Mouse (Mus musculus) frontal cortex, postnatal 10 days (tissue): ENCODE data around the gene Cox4i2.
A peak's percentile ranks its signal among the peaks of the same experiment; 100 is the strongest.

Source experiments
- DNase-seq, 2 experiments: peaks; one replicate each; pipeline ENCODE4 v3.0.0; 2022; ENCODE audit warnings: low spot score in 2 of 2, mixed read lengths in 1 of 2

The Cox4i2 gene

DNA sequence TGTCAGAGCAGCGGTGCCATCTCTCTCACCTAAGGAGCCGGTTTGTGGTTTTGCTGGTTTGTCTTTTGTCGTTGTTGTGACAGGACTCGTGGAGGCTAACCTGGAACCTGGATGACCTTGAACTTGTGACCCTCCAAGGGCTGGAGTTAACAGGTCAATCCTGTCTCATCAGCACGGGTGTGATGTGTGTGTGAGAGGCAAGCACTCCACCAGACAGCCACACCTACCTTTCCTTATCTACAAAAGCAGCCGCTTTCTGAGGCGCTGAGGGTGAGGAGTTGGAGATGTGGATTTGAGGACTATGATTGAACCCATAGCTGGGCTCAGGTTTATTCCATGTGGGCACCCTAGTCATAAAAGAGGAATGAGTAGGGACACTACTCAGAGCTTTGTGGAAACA lies 15.7 kb downstream of the Cox4i2 start:
- no peak for DNase-seq

DNA sequence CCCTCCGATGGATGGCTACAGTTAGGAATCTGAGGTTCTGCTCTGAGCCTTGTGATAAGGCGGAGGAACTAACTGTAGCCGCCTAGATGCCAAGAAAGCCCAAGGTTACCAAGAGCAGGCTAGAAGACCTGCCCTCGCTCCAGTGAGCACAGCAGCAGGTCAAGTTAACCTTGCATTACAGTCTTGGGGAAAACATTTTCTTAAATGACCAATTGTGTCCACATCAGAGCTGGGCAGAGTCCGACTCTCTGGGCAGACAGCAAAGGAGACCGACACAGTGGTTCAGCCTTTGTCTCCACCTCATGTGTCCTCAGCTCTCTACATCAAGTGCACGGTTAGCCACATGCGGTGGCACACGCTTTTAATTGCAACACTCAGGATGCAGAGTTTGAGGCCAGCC lies 17.6 kb downstream of the Cox4i2 start:
- DNase-seq: no peak

DNA sequence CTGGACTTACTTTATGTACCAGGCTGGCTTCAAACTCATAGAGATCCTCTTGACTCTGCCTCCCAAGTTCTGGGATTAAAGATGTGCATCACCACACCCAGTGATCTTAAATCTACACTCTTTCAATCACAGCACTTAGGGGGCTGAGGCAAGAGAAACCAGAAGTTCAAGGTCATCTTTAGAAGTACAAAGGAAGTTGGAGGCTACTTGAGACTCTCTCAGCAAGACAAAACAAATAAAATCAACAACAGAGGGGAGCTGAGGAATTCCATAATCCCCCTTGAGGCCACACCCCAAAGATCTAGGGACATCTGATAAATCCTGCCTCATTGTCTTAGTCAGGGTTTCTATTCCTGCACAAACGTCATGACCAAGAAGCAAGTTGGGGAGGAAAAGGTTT lies 18.3 kb downstream of the Cox4i2 start:
- no peak for DNase-seq

DNA sequence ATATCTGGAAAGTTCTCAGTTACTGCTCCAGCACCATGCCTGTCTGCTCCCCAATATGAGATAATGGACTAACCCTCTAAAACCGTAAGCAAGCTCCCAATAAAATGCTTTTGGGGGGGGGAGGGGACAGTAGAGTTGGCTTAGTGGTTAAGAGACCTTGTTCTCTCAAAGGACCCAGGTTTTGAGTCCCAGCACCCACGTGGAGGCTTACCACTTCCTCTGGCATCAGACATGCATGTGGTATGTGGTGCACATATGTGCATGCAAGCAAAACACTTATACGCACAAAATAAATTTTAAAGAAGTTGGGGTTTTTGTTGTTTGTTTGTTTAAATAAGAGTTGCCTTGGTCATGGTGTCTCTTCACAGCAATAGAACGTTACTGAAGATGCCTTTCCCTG lies 21.4 kb downstream of the Cox4i2 start:
- DNase-seq: no peak

DNA sequence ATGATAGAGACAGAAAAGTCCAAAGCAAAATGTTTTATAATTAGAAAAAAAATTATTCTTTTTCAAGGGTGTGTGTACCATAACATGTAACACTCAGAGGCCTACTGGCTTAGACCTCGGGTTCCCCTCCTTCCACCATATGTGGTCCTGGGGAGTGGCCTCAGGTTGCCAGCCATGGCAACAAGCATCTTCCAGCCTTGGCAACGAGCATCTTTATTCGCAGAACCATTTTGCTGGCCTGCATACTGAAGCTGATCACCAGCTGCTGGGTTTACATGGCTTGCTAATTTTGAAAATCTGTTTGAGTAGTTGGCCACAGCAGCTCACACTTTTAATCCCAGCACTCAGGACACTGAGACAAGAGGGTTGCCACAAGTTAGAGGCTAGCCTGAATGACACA lies 22.0 kb downstream of the Cox4i2 start:
- DNase-seq: no peak

DNA sequence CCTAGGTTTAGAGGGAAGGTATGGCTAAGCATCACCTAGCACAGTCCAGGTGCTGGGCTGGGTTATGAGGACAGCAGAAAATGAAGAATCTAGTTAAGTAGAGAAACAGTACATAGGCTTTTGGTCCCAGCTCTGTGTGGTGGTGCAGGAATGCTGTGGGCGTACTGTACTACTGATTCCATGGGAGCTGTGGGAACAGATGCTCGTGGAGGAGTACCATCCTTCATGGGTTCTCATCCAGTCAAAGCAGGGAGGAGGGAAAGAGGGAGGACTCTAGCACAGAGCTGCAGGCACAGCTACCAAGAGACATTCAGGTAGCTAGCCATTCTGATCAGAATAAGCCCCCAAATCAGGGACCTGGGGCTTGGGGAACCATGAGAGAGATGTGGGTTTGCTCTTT lies 22.5 kb downstream of the Cox4i2 start:
- DNase-seq: peak; percentile 35 to 57

DNA sequence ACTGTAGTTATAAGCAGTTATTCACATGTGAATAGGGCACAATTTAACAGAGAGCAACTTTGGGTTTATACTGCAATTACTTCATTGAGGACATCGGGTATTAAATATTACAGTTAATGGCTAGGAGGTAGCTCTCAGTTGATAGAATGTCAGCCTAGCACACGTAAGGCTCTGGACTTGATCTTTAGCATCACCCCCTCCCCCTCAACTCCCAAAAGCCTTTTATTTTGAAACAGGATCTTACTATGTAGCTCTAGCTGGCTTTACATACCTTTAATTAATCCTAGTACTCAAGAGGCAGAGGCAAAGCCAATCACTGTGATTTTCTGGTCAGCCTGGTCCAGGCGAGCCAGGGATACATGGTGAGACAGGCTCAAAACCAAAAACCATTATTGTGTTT lies 23.1 kb downstream of the Cox4i2 start:
- DNase-seq: no peak

DNA sequence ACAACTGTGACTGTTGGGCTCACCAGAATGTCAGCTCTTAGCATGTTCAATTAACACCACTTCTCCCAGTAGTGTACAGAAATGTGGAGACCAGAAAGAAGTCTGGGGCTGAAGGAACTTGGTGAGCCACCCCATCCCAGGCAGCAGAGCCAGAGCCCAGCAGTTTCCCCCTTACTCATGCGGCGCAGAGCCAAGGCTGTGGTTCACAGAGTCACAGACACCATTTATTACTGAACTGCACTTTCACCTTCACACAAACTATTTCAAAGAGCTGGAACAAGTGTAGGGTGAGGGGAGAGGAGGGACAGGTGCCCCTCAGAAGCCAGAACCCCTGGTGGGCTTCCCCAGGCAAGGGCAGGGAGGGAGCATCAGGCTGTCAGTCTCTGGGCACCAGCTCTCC lies 26.5 kb downstream of the Cox4i2 start:
- DNase-seq: no peak

DNA sequence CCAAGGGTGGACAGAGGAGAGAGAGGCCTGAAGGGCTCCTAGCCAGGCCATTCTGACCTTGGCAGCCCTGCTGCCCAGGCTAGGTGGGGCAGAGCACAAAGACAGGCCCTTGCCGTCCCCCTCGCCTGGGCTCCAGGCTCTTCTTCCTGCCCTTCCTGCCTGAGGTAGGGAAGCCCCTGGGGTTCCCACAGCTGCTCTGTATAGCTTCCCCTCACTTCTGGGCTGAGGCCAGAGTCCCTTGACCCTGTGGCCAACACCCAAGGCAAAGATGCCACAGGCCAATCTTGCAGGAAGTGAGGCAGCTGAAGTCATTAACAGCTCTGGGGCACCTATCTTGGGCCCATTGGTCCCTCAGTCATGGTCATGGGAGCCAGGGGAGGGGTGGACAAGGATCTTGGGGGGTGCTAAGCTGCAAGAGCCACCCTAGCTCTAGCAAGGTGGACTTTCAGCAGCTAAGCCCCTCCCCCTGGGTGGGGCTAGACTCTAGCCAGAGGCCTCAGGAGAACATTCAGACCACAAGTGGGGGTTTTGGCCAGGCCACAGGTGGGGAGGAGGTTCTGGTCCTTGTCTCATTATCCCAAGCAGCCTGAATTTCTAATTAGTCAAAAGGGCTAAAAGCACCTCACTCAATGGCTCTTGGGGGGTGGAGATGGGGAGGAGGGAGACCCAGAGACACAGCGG lies 27.2 kb downstream of the Cox4i2 start:
- DNase-seq: no peak

DNA sequence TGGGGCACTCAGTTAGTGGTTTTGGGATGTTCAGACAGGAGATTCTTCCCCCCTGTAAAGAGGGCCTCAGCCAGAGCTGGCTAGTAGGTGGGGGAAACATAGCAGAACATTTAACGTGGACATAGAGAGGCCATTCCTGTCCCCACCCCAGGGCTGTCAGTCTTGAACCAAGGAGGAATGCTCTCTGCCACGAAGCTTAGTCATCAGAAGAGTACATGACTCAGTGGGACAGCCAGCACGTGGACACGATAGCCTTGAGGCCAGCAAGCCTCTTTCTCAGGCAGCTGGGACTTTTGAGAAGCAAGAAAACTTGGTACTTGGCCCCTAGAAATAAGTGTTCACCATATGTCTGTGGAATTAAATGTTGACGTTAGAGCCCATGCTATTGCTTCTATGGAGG lies 28.7 kb downstream of the Cox4i2 start:
- DNase-seq: no peak

DNA sequence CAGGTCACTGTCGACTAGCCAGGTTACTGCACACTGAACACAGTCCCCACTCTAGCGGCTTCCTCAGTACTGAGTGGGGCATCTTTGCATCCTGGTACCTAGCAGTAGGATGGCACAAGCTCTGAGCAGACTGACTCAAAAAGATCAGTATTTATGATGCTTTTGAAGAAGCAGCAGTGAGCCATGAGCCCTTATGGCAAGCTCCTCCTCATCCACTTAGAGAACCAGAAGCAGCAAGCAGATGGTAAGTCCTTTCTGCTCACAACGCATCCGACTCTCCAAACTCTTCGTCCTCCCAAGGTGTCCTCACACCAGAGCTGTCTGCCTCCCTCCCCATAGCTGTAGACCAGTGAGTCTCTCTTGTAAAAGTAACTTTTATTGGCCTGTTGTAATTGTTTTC lies 29.3 kb downstream of the Cox4i2 start:
- DNase-seq: no peak

DNA sequence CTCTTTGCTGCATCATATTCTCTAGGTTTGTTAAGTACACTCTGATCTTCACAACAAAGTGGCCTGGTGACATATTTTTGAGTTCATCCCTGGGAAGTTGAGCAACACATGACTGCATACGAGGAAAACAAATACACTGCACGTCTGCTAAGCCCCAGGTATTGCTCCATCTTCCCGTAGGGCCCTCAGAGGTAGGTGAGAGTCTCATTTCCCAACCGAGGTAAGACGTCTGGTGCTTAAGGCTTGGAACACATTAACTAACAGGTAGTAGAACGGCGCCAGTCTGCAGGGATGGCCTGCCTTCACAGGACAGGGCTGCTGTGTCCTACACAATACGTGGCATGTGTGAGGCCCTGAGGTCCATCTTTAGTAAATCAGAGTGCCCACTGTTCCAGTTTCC lies 30.7 kb downstream of the Cox4i2 start:
- DNase-seq: no peak

DNA sequence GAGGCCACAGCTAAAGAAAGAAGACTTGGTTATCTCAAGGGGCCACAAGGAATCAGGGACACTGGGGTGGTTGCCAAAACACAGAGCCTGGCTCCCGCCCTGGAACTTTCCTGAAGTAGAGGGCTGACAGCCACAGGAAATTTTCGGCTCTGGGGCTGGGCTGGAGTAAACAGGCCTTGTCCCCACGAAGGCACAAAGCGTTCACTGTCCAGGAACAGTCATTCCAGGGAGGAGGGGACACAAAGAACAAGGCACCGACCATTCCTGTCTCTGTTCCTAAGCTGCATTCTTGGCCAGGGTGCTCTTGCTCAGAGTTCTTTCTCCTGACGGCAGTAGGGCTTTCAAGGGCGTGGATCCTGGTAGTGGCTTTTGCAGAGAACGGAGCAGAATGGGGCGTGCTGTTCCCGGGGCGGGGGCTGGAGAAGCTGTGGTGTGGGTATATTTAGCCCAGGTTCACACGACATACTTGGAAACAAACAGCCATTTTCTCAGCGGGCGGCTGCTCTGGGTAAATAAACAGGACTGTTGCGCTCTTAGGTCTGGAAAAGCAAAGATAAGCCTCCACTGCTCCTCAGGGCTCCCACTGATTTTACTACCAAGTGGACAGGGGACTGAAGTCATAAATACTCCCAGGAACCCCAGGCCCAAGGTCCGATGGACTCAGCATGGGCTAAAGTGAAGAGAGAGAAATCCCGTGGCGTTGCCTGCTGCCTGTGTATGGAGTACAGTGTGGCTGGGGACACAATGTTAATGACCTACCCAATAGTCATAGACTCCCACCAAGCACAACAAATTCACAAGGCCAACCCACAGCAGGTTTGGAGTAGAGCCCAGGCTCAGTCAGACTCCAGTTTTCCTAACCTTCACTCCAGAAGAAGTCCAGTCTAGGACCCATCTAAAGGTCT lies 31.7 kb downstream of the Cox4i2 start:
- DNase-seq: peak; percentile 59 to 75

DNA sequence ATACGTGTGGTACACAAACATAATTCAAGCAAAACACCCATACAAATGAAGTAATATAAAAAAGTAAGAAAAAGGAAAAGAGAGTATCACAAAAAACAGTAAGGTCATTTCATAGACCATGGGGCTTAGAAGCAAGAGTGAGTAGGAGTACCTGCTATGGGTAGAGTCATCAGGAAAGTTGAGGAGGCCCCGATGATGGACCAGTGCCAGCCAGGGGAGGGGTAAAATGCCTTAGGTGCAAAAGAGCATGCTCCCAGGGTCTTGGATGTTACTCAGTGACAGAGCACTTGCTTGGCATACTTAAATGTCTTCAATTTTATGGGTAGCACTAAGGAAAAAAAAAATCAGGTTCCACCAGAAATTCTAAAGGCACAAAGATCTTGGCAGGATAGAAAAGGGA lies 33.2 kb downstream of the Cox4i2 start:
- no peak for DNase-seq

DNA sequence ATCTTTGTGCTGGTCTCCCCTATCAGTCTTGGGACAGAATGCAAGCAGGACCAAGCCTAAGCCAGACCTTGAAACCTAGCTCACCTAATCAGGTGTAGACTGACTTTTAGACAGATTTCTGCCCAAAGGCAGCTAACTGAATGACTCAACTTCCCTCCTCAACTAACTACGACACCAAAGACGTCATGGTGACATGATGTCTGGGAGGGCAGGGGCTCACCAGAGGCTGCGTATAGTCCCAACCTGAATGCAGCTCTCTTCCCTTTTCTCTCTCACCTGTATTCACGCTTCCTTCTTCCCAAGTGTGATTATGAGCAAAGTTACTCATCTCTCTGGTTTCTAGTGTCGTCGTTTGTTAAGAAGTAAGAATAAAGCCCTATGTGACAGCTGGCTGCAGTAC lies 33.6 kb downstream of the Cox4i2 start:
- DNase-seq: no peak

DNA sequence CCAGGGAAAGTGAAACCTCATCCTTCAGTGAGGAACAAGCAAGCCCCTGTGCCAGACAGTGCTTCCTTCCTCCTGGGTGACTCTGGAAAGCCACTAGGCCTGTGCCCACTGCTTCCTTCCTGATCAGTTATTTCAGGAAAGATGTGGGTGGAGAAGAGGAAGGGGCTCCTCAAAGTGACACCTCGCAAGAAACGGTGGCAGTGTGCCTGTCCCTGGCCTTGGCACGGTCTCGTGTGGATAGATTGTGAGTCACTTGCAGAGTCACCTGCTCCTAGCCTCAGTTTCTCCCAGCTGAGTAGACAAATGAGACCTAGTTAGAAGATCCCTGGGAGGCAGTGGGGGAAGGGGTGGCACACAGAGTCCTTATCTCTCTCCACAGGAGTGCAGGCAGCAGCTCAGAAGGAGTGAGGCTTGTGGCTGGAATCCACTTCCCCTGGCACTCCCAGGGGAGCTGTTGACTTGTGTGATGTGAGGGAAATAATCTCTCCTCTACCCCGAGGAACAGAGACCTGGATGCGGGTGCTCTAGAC lies 35.0 kb downstream of the Cox4i2 start:
- DNase-seq: peak in 1 of 2 experiments; percentile 55

DNA sequence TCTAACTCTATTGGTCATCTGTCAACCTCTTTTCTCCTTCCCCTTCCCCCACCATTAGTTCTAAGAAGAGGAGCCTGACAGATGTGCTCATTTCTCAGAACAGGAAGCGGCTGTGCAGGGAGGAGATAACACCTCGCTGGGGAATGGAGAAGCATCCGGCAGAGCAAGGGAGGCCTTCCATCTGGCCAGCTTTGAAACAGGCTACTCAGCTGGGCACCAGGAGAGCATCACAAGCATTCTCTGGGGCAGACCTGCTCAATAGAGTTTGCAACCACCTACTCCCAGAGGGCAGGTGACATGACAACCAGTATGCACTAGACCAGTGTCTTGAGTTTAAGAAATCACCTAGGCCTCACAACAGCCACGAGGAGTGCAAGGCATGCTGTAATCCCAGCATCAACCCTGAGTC lies 35.6 kb downstream of the Cox4i2 start:
- no peak for DNase-seq

DNA sequence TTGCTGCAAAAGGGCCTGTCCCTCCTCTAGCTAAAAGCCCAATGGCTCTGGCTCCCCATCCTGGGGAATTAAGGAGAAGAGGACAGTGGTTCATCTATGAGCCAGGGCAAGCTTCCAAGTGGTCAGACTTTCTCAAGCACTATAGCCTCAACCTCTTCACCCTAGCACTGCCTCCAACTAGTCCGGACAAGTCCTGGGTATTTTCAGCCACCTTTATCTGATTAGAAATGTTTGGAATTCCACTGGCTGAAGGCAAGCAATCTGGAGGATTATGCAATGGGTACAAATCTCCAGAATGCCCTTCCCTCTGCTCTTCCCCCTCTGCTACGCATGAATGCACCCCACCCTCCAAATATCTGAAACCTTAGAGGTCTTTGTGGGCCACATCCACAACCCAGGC lies 38.5 kb downstream of the Cox4i2 start:
- no peak for DNase-seq

DNA sequence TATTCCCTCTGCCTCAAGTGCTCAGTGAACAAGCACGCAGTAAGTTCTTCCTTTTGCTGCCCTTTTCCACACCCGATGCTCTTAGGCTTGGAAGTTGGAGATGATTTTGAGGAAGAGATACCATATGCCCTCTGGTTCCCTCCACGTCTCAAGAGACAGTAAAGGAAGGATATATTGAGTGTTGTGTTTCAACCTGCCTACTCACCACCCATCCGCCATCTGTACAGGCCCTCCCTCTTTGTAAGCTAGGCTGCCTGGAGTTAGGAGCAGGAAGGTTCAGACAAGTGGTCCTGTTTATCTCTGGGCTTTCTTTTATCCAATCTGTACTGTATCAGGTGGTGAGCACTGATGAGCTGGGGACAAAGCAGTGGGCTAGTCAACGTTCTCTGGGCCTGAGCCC lies 39.4 kb downstream of the Cox4i2 start:
- no peak for DNase-seq

DNA sequence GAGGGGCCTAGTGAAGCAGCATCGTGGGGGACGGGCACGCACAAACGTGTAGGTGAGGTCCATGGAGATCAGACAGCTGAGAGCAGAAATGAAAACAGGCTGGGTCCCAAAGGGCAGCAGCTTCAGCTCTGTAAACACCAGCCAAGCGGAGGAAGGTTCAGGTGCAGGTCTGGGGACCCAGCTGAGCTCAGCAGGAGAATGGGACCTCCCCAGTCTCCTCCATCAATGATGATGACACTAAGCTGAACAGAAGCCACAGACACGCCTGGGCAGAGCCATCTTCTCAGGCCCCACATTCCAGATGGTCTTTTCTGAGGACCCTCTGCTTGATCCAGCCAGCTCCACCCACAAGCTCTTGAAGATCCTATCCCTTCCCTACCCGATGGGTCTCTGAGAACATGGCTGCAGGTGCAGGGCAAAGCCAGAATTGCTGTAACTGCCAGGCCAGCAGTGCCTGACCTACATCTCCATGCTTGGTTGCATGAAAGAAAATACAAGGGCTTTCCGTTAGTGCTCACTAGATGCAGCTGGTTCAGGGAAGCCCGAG lies 40.4 kb downstream of the Cox4i2 start:
- DNase-seq: no peak

DNA sequence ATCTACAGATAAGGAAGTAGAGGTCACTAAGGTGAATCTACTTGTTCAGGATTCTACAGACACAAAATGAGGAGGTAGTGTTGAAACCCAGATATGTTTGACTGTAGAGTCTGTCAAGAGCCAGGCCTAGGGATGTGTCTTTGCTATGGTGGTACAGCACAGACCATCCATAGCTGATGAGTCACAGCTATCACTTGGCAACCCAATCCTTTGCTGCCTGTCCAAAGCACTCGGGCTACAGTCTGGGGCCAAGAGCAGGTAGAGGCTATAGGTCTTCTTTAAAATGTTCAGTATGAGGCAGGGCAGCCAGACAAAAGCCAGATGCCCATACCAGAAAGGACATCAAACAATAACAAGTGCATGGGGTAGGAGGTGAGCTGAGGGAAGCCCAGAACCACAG lies 43.6 kb downstream of the Cox4i2 start:
- no peak for DNase-seq

DNA sequence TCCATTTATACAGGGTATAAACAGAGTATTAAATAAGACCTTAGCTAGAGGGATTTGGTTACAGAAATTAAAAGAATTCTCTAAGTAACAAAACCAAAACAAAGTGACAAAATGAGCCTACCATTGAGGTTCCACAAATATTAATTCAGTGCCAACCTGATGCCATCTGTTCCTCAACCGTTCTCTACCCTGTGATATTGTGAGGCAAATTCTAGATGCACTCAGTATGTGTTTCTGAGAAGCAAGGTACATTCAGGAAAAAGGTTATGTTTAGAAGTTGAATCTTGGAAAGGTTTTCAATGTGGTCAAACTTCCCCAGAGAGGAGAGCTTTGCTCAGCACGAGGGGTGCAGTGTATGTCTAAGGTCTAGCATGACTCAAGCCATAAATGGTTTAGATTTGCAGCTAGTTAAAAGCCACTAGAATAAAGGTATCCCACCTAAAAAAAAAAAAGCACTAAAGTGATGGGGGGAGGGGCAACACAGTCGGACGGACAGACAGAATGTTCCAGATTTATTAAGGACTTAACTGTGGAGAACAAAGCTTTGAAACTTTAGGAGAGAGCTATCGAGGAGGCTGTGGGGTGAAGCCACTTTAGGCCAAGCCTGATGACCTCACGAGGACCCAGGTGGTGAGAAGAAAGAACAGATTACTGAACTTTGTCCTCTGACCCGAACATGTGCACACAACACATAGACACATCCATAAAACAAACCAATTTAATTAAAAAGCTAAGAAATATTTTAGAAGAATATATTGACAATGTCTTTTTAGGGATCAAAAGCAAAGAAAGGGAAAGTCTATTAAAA lies 46.2 kb downstream of the Cox4i2 start:
- no peak for DNase-seq
